Mouse (Mus musculus): Measurements from ENCODE around the gene Golim4. TPM values are rescaled to one million over a fixed set of nuclear protein-coding genes. Genes with fewer than 3 reads are reported as not detected.

Golim4 gene
- polyA plus RNA-seq, 1 experiment from 2014 or later = 18.2 TPM

GRCm38 (mm10) chr3:75949358-75949757 lies 7.4 kb downstream of the Golim4 start:
- Histone ChIP-seq H3K9me3 (replicated peaks) (no peaks in the 10 kb centered on the region), H3K27me3 (no peaks in the 10 kb centered on the region), H3K36me3 (peaks cover 15% of the 10 kb centered on the region), H3K9ac (no peak overlapping the region), H3K27ac (peak overlapping the region; percentile 13; the same call in 1 of the 2 replicates), H3K4me3 (replicated peaks) (no peak overlapping the region), H3K4me1 (replicated peaks) (peaks cover 60% of the 10 kb centered on the region), H3K4me2 (no peak overlapping the region)
- DNase-seq (no peak), ATAC-seq (ENCODE audit: low read depth) (no peak)
- 29% methylated on average over 5 of the region's 5 CpGs for WGBS (ENCODE audit: insufficient replicate concordance)

- 81% methylated on average over 2 of the region's 2 CpGs for WGBS (ENCODE audit: insufficient replicate concordance)
- no peak overlapping the region for H3K4me3 ChIP-seq (replicated peaks)
- ATAC-seq (ENCODE audit: low read depth) = 0 out of 2 replicates have a peak, but pooled peaks have one; percentile 32
- no peaks in the 10 kb centered on the region for H3K27me3 ChIP-seq
- H3K36me3 ChIP-seq = peaks cover 15% of the 10 kb centered on the region
- no peaks in the 10 kb centered on the region for H3K9me3 ChIP-seq (replicated peaks)
- no peak overlapping the region for H3K9ac ChIP-seq
- DNase-seq = no peak
- no peak overlapping the region for H3K4me2 ChIP-seq
- H3K4me1 ChIP-seq (replicated peaks) = peaks cover 53% of the 10 kb centered on the region
- H3K27ac ChIP-seq = peak overlapping the region; percentile 13
These were observed 8.1 kb downstream of the Golim4 start for GRCm38 (mm10) chr3:75948541-75949095.

GRCm38 (mm10) chr3:75948003-75948402 lies 8.7 kb downstream of the Golim4 start:
- 88% methylated on average over 1 of the region's 1 CpGs for WGBS (ENCODE audit: insufficient replicate concordance)
- ATAC-seq (ENCODE audit: low read depth) = no peak
- H3K4me3 ChIP-seq (replicated peaks) = no peak overlapping the region

GRCm38 (mm10) chr3:75942303-75943060 lies 14.3 kb downstream of the Golim4 start:
- Histone ChIP-seq H3K4me1 (replicated peaks) (peaks cover 23% of the 10 kb centered on the region), H3K4me2 (no peak overlapping the region), H3K27me3 (no peaks in the 10 kb centered on the region), H3K9ac (no peak overlapping the region), H3K4me3 (replicated peaks) (no peak overlapping the region), H3K27ac (no peak overlapping the region), H3K36me3 (peaks cover 13% of the 10 kb centered on the region), H3K9me3 (replicated peaks) (no peaks in the 10 kb centered on the region)
- WGBS (ENCODE audit: insufficient replicate concordance) = 73% methylated on average over 12 of the region's 12 CpGs
- DNase-seq = no peak
- ATAC-seq (ENCODE audit: low read depth) = peak; percentile 51

More at GRCm38 (mm10) chr3:75948003-75948402, 8.7 kb downstream of the Golim4 start:
- H3K9me3 ChIP-seq (replicated peaks) = no peaks in the 10 kb centered on the region
- no peaks in the 10 kb centered on the region for H3K27me3 ChIP-seq
- H3K4me1 ChIP-seq (replicated peaks) = peaks cover 48% of the 10 kb centered on the region
- H3K4me2 ChIP-seq = no peak overlapping the region
- H3K36me3 ChIP-seq = peaks cover 15% of the 10 kb centered on the region
- no peak overlapping the region for H3K9ac ChIP-seq
- no peak overlapping the region for H3K27ac ChIP-seq
- DNase-seq = no peak

- H3K27ac ChIP-seq = no peak overlapping the region
These were observed 14.9 kb downstream of the Golim4 start for GRCm38 (mm10) chr3:75941864-75942263.

GRCm38 (mm10) chr3:75936152-75936551 lies 20.6 kb downstream of the Golim4 start:
- no peaks in the 10 kb centered on the region for H3K9me3 ChIP-seq (replicated peaks)
- WGBS (ENCODE audit: insufficient replicate concordance) = 72% methylated on average over 2 of the region's 2 CpGs
- ATAC-seq (ENCODE audit: low read depth) (no peak), DNase-seq (no peak)
- H3K27ac ChIP-seq = no peak overlapping the region
- peaks cover 15% of the 10 kb centered on the region for H3K36me3 ChIP-seq
- no peak overlapping the region for H3K4me2 ChIP-seq
- no peak overlapping the region for H3K9ac ChIP-seq
- no peaks in the 10 kb centered on the region for H3K27me3 ChIP-seq
- H3K4me3 ChIP-seq (replicated peaks) = no peak overlapping the region
- H3K4me1 ChIP-seq (replicated peaks) = peaks cover 7% of the 10 kb centered on the region; the same call in 1 of the 2 replicates

More at GRCm38 (mm10) chr3:75941864-75942263, 14.9 kb downstream of the Golim4 start:
- Histone ChIP-seq H3K36me3 (peaks cover 6% of the 10 kb centered on the region), H3K9me3 (replicated peaks) (no peaks in the 10 kb centered on the region), H3K4me1 (replicated peaks) (peaks cover 23% of the 10 kb centered on the region), H3K9ac (no peak overlapping the region), H3K27me3 (no peaks in the 10 kb centered on the region), H3K4me3 (replicated peaks) (no peak overlapping the region), H3K4me2 (no peak overlapping the region)
- DNase-seq = no peak
- ATAC-seq (ENCODE audit: low read depth) = no peak
- 73% methylated on average over 1 of the region's 1 CpGs for WGBS (ENCODE audit: insufficient replicate concordance)

- no peak overlapping the region for H3K9ac ChIP-seq
- peaks cover 17% of the 10 kb centered on the region for H3K4me1 ChIP-seq (replicated peaks)
- WGBS (ENCODE audit: insufficient replicate concordance) = 55% methylated on average over 2 of the region's 2 CpGs
- no peaks in the 10 kb centered on the region for H3K27me3 ChIP-seq
- no peak overlapping the region for H3K4me2 ChIP-seq
- no peak for ATAC-seq (ENCODE audit: low read depth)
- no peak overlapping the region for H3K4me3 ChIP-seq (replicated peaks)
- peaks cover 15% of the 10 kb centered on the region for H3K36me3 ChIP-seq
- H3K27ac ChIP-seq = no peak overlapping the region
- H3K9me3 ChIP-seq (replicated peaks) = no peaks in the 10 kb centered on the region
- DNase-seq = no peak
These were observed 26.0 kb downstream of the Golim4 start for GRCm38 (mm10) chr3:75930659-75931225.

GRCm38 (mm10) chr3:75929926-75930548 lies 26.7 kb downstream of the Golim4 start:
- 76% methylated on average over 7 of the region's 7 CpGs for WGBS (ENCODE audit: insufficient replicate concordance)
- Histone ChIP-seq H3K36me3 (peaks cover 10% of the 10 kb centered on the region), H3K4me2 (no peak overlapping the region), H3K4me1 (replicated peaks) (peaks cover 20% of the 10 kb centered on the region), H3K27me3 (no peaks in the 10 kb centered on the region), H3K9ac (no peak overlapping the region), H3K9me3 (replicated peaks) (no peaks in the 10 kb centered on the region), H3K4me3 (replicated peaks) (no peak overlapping the region), H3K27ac (no peak overlapping the region)
- no peak for DNase-seq
- ATAC-seq (ENCODE audit: low read depth) = no peak

GRCm38 (mm10) chr3:75926327-75926726 lies 30.4 kb downstream of the Golim4 start:
- Histone ChIP-seq H3K9ac (no peak overlapping the region), H3K36me3 (no peaks in the 10 kb centered on the region), H3K4me1 (replicated peaks) (peaks cover 45% of the 10 kb centered on the region), H3K4me2 (no peak overlapping the region), H3K4me3 (replicated peaks) (no peak overlapping the region), H3K27ac (no peak overlapping the region), H3K9me3 (replicated peaks) (no peaks in the 10 kb centered on the region), H3K27me3 (no peaks in the 10 kb centered on the region)
- WGBS (ENCODE audit: insufficient replicate concordance) = 58% methylated on average over 3 of the region's 3 CpGs
- 0 out of 2 replicates have a peak, but pooled peaks have one; percentile 39 for ATAC-seq (ENCODE audit: low read depth)
- no peak for DNase-seq

- Histone ChIP-seq H3K4me3 (replicated peaks) (no peak overlapping the region), H3K4me2 (no peak overlapping the region), H3K36me3 (no peaks in the 10 kb centered on the region), H3K9me3 (replicated peaks) (no peaks in the 10 kb centered on the region), H3K4me1 (replicated peaks) (peaks cover 51% of the 10 kb centered on the region), H3K27ac (no peak overlapping the region), H3K9ac (no peak overlapping the region), H3K27me3 (no peaks in the 10 kb centered on the region)
- 64% methylated on average over 2 of the region's 2 CpGs for WGBS (ENCODE audit: insufficient replicate concordance)
- ATAC-seq (ENCODE audit: low read depth) (no peak), DNase-seq (no peak)
These were observed 31.6 kb downstream of the Golim4 start for GRCm38 (mm10) chr3:75925123-75925522.

GRCm38 (mm10) chr3:75917770-75918503 lies 38.8 kb downstream of the Golim4 start:
- H3K4me3 ChIP-seq (replicated peaks) = no peak overlapping the region
- DNase-seq (peak; percentile 86), ATAC-seq (ENCODE audit: low read depth) (peak; percentile 100)
- H3K4me1 ChIP-seq (replicated peaks) = peaks cover 76% of the 10 kb centered on the region
- 42% methylated on average over 17 of the region's 17 CpGs for WGBS (ENCODE audit: insufficient replicate concordance)
- H3K9me3 ChIP-seq (replicated peaks) = no peaks in the 10 kb centered on the region
- H3K4me2 ChIP-seq = peak overlapping the region; percentile 56
- peak overlapping the region; percentile 89 for H3K27ac ChIP-seq
- no peaks in the 10 kb centered on the region for H3K36me3 ChIP-seq
- no peaks in the 10 kb centered on the region for H3K27me3 ChIP-seq
- H3K9ac ChIP-seq = peak overlapping the region; percentile 57

All from liver, embryonic 13.5 days (tissue).